Mouse (Mus musculus) monocyte, adult 59 days (primary cell): ENCODE results near the gene Cypt4. TPM values are rescaled to one million over a fixed set of nuclear protein-coding genes. Genes with fewer than 3 reads are reported as not detected.

Source experiments
- total RNA-seq, 2 experiments: library from RNA; stranded (reverse); gene quantifications; one replicate each; pipeline ENCODE4 v1.2.4; 2023

The Cypt4 gene
- not detected for total RNA-seq

DNA sequence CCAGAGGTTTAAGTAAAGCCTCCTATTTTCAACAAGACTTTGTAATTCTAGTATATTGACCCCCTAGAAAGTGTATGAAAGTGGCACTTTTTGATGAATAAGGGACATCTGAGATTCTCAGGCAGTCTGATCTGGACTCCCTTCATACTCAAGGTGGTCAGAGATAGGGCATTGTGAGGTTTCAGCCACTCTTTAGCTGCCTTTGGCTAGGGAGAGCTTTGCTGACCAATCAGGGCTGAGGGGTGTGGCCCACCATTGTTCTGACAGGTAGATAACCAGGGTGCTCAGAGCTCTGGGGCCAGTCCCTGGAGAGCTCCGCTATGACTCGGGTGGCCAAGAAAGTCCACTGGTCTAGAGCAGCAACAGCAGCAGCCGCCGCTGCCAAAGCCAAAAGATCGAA is at the start of gene Cypt4:
Cypt4 (plus strand) TSS at position 301 of the 400 bp plus-strand sequence.

Other genes with a start within 250 kb of the Cypt4 start
- gene Dpy19l1, start 122.1 kb upstream of the Cypt4 start, total RNA-seq = 10 to 100 TPM; 71.2 to 79.2 TPM
- not detected for gene Dpy19l2, start 71.1 kb downstream of the Cypt4 start, total RNA-seq
- not detected for gene Tbx20, start 149.1 kb downstream of the Cypt4 start, total RNA-seq